Mouse (Mus musculus) gonadal fat pad, adult 2 months (tissue): ENCODE data around the gene Kdm4b. TPM values are rescaled to one million over a fixed set of nuclear protein-coding genes. Genes with fewer than 3 reads are reported as not detected.

Experiments used
- DNase-seq: peaks from one replicate; pipeline ENCODE4 v3.0.0-alpha.2; 2012; ENCODE audit warnings: low read depth
- polyA plus RNA-seq: library from polyadenylated mRNA; depleted of rRNA; stranded (reverse); fragments of >200 nt; gene quantifications from 2 replicates; pipeline ENCODE4 v1.2.3, GENCODE M21; 2012; rRNA removed

The Kdm4b gene
- polyA plus RNA-seq, 1 experiment = 51.0 TPM

DNA sequence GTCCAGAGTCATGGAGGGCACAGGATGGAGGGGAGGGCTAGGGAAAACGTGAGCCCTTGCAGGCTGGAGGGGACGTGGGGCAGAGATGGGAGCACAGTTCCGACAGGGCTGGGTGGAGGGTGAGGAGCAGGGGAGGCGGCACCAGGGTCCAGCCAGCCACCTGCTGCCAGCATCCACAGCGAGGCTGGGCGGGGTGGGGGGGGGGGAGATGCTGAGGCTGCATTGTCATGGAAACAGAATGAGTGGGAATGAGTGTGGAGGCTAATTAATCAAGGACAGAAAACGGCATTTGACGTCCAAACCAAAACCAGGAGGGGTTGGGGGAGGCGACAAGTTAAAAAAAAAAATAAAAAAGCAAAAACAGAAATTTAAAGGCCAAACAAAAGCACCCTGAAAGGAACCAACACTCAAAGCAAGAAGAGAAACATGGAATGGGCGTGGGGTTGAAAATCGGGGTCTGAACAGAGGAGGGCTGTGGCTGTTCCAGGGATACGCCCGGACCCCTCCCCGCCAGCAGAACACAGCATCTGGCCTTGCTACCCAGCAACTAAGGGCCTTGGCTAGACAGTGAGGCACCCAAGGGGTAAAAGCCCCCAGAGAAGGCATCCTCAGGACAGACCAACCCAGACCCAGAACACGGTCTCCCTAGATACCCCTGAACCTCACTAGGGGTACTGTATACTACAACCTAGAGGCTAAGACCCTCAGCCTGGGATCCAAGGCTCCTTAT lies 114.0 kb downstream of the Kdm4b start:
- no peak for DNase-seq

DNA sequence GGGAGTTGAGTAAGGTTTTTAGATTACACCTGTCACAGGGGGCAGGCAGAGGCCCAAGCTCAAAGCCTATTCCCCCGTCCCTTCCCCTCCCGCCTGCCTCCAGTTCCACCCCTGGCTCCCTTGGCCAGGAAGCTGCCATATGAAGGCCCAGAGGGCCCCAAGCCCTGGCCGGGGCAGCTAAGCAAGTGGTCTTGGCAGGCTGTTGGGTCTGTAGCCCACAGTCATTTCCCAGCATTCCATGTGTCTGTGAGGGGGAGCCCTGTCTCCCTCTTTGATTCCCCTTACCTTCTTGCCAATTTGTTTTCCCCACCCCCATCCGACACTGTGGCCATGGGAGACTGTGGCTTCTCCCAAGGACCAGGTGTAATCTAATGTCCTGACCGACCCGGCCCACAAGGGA lies 116.5 kb downstream of the Kdm4b start:
- no peak for DNase-seq

DNA sequence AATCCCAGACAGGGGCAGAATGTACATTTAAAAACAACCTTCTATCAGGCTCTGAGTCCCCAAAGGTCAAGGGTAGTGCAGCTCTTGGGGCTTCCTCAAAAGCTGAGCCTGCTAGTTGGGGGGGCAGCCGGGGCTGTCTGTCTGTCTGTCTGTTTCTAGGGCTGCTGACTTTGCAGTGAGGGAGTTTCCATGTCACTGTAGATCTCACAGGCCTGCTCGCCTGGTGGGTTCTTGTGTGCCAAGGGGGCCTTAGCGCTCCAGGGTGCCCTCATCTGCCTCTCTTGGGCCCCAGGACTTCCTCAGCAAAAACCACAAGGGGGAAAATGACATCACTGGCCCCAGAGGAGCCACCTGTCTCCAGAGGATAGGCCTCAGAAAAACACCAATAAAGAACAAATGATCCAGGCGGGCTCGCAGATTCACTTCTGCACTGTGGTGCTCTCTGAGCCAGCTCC lies 117.5 kb downstream of the Kdm4b start:
- DNase-seq = no peak

GRCm38 (mm10) chr17:56444771-56445170 lies 118.9 kb downstream of the Kdm4b start:
- no peak for DNase-seq

DNA sequence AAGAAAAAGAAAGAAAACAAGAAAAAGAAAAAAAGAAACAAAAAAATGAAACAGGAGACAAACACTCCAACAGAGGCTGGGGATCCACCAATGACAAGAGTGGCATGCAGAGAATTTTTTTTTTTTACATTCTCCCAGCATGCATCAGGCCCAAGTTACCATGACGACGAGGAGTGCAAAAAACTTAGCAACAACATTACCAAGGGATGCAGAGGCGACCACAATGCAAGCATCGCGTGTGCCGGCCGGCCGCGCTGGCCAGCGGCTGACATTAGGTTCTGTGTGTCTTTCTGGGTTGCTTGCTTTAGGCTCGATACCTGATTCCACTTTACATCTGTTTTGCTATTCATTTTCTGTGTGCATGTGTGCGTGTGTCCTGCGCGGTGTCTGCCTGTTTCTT lies 119.5 kb downstream of the Kdm4b start:
- no peak for DNase-seq

DNA sequence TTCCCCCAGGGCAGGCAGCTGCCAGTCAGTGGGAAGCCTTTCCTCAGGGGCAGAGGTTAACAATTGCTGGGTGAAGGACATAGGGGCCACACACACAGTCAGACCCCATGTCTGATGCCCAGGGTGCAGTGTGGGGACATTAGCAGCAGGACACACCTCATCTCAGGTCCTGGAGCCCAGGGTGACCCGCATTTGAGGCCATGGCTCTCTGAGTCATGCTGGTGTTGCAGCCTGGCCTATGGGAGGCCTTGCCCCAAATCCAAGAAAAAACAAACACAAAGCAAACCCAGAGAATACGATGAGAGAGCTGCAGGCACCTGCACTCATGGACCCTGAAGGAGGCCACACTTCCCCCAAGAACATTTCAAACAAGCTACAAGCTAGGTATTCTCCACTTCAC lies 121.9 kb downstream of the Kdm4b start:
- DNase-seq = no peak

Other genes with a start within 250 kb of the Kdm4b start
- gene Hdgfl2, start 246.4 kb upstream of the Kdm4b start, polyA plus RNA-seq = 41.4 and 45.4 TPM in 2 replicates
- gene Plin4, start 216.3 kb upstream of the Kdm4b start, polyA plus RNA-seq = 600 and 937 TPM in 2 replicates
- 15.6 and 21.5 TPM in 2 replicates for gene Plin5, start 208.5 kb upstream of the Kdm4b start, polyA plus RNA-seq
- 306 and 347 TPM in 2 replicates for gene Lrg1, start 204.1 kb upstream of the Kdm4b start, polyA plus RNA-seq
- gene Sema6b, start 185.7 kb upstream of the Kdm4b start, polyA plus RNA-seq = 9.9 and 10.9 TPM in 2 replicates
- 3.6 and 4.3 TPM in 2 replicates for gene Tnfaip8l1, start 163.6 kb upstream of the Kdm4b start, polyA plus RNA-seq
- 88.2 and 96.4 TPM in 2 replicates for gene Mydgf, start 142.1 kb upstream of the Kdm4b start, polyA plus RNA-seq
- 34.1 and 36.9 TPM in 2 replicates for gene Dpp9, start 107.2 kb upstream of the Kdm4b start, polyA plus RNA-seq
- 26.8 and 27.7 TPM in 2 replicates for gene Fem1a, start 69.3 kb upstream of the Kdm4b start, polyA plus RNA-seq
- gene Ticam1, start 49.3 kb upstream of the Kdm4b start, polyA plus RNA-seq = 22.9 and 23.8 TPM in 2 replicates
- gene Plin3, start 33.2 kb upstream of the Kdm4b start, polyA plus RNA-seq = 40.7 and 53.2 TPM in 2 replicates
- 0.36 and 0.82 TPM in 2 replicates for gene Arrdc5, start 25.8 kb upstream of the Kdm4b start, polyA plus RNA-seq
- gene Uhrf1, start 22.7 kb upstream of the Kdm4b start, polyA plus RNA-seq = 4.8 and 8.0 TPM in 2 replicates
- gene Ptprs, start 150.4 kb downstream of the Kdm4b start, polyA plus RNA-seq = 101 and 153 TPM in 2 replicates
- 6.7 and 9.8 TPM in 2 replicates for gene Znrf4, start 186.4 kb downstream of the Kdm4b start, polyA plus RNA-seq
- gene Gm20219, start 228.3 kb downstream of the Kdm4b start, polyA plus RNA-seq = 8.5 and 8.9 TPM in 2 replicates